Mouse (Mus musculus): Measurements from ENCODE around the gene Fbxo47.
A peak's percentile ranks its signal among the peaks of the same experiment; 100 is the strongest.

Fbxo47 gene

GRCm38 (mm10) chr11:97883918-97884600 lies at the start of gene Fbxo47:
TSS of gene Fbxo47 (minus strand) at chr11:97884154.
- DNase-seq: peak; percentile 97

- no peak for DNase-seq
These were observed 49.6 kb upstream of the Fbxo47 start for GRCm38 (mm10) chr11:97933553-97933952.

GRCm38 (mm10) chr11:97928905-97929304 lies 45.0 kb upstream of the Fbxo47 start:
- DNase-seq: no peak

- no peak for DNase-seq
These were observed 40.3 kb upstream of the Fbxo47 start for GRCm38 (mm10) chr11:97924217-97924616.

GRCm38 (mm10) chr11:97923639-97924038 lies 39.7 kb upstream of the Fbxo47 start:
- DNase-seq: no peak

- DNase-seq: no peak
These were observed 32.1 kb upstream of the Fbxo47 start for GRCm38 (mm10) chr11:97915974-97916503.

GRCm38 (mm10) chr11:97915471-97915870 lies 31.5 kb upstream of the Fbxo47 start:
- DNase-seq: no peak

GRCm38 (mm10) chr11:97913111-97913510 lies 29.2 kb upstream of the Fbxo47 start:
- DNase-seq: no peak

GRCm38 (mm10) chr11:97908634-97909348 lies 24.8 kb upstream of the Fbxo47 start:
- no peak for DNase-seq

- DNase-seq: no peak
These were observed 24.0 kb upstream of the Fbxo47 start for GRCm38 (mm10) chr11:97907935-97908334.

GRCm38 (mm10) chr11:97906905-97907304 lies 23.0 kb upstream of the Fbxo47 start:
- no peak for DNase-seq

GRCm38 (mm10) chr11:97905941-97906340 lies 22.0 kb upstream of the Fbxo47 start:
- no peak for DNase-seq

GRCm38 (mm10) chr11:97905540-97905939 lies 21.6 kb upstream of the Fbxo47 start:
- no peak for DNase-seq

- no peak for DNase-seq
These were observed 20.8 kb upstream of the Fbxo47 start for GRCm38 (mm10) chr11:97904801-97905200.

GRCm38 (mm10) chr11:97901806-97902205 lies 17.9 kb upstream of the Fbxo47 start:
- no peak for DNase-seq

GRCm38 (mm10) chr11:97899822-97900221 lies 15.9 kb upstream of the Fbxo47 start:
- peak; percentile 96 for DNase-seq

- DNase-seq: no peak
These were observed 13.7 kb upstream of the Fbxo47 start for GRCm38 (mm10) chr11:97897568-97898185.

GRCm38 (mm10) chr11:97896655-97897054 lies 12.7 kb upstream of the Fbxo47 start:
- no peak for DNase-seq

GRCm38 (mm10) chr11:97891821-97892220 lies 7.9 kb upstream of the Fbxo47 start:
- DNase-seq: no peak

- no peak for DNase-seq
These were observed 1.5 kb upstream of the Fbxo47 start for GRCm38 (mm10) chr11:97885296-97885915.

- DNase-seq: no peak
These were observed 739 bp upstream of the Fbxo47 start for GRCm38 (mm10) chr11:97884601-97885185.

- peak; percentile 68 for DNase-seq
These were observed 424 bp downstream of the Fbxo47 start for GRCm38 (mm10) chr11:97883542-97883917.

GRCm38 (mm10) chr11:97880362-97880761 lies 3.6 kb downstream of the Fbxo47 start:
- no peak for DNase-seq
